Mouse (Mus musculus) heart, adult 2 months (tissue): ENCODE results near the gene Oxsm.

ENCODE experiments used
- EP300 ChIP-seq: fragments of 200-500 bp; IDR thresholded peaks from 2 replicates; pipeline ENCODE4 v1.6.1; 2011; ENCODE audit warnings: low read depth, low read length, control low read depth; ENCODE audit not compliant: insufficient read depth
- POLR2A ChIP-seq: fragments of 200-500 bp; IDR thresholded peaks from 2 replicates; pipeline ENCODE4 v1.6.1; 2011; ENCODE audit warnings: mild to moderate bottlenecking, low read depth, low read length, control low read depth; ENCODE audit not compliant: insufficient read depth

- no peak for TF ChIP-seq POLR2A
- no peak for TF ChIP-seq EP300
Measured at GRCm38 (mm10) chr14:16246340-16246912, 3.2 kb downstream of the Oxsm start.
